Mouse (Mus musculus) megakaryocyte, embryonic 14.5 days (primary cell): ENCODE results near the gene Slc52a3.

Experiments used
- FLI1 ChIP-seq: IDR thresholded peaks from 2 replicates; pipeline ENCODE4 v1.6.1; 2012; ENCODE audit warnings: low read length, inconsistent platforms, mixed read lengths
- GATA1 ChIP-seq: IDR thresholded peaks from 3 replicates; pipeline ENCODE4 v1.6.1; 2012; ENCODE audit warnings: mixed read lengths, low read length, inconsistent platforms, borderline replicate concordance

DNA sequence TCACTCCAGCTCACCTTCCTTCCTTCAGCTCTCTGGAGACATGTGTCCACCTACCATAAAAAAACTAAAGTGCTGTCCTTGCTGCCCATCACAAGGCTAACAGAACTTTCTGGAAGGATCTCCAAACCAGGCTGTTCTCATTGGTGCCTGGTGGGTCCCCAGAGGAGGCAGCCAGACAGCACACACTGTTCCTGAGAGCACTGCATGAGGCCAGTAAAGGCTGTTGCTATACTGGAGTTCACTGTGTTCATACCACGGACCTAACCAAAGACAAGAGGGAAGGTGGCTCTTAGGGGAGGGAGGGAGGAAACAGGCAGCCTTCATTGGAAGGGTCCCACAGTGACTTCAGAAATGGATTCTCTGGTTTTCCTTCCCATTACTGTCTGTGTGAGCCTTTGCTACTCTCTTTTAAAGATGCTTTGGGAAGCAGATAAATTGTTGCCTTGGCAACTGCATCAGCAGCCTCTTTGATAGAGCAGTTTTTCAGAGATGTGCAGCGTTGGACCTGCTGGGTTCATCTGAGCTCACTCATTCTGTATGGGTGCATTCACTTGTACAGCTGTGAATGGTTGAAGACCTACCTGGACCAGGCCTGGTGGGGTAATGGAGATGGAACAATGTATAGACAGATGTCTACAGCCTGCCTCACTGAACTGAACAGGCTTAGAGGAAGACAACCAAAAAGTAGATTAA, 47.1 kb upstream of the Slc52a3 start:
- no peak for TF ChIP-seq GATA1
- no peak for TF ChIP-seq FLI1
